Mouse (Mus musculus): Measurements from ENCODE around the gene Vsig10. TPM values are rescaled to one million over a fixed set of nuclear protein-coding genes. Genes with fewer than 3 reads are reported as not detected.

The Vsig10 gene
- polyA plus RNA-seq, 1 experiment from 2014 or later, result 7.4 TPM

GRCm38 (mm10) chr5:117282360-117282759 lies 36.5 kb upstream of the Vsig10 start:
- Histone ChIP-seq H3K4me3 (ENCODE audit: low read length) (no peak overlapping the region), H3K36me3 (ENCODE audit: control insufficient read depth, insufficient read depth, low read length) (peaks cover 41% of the 10 kb centered on the region), H3K4me2 (replicated peaks; ENCODE audit: low read depth, low read length) (no peak overlapping the region), H3K27ac (ENCODE audit: low read depth, low read length) (no peak overlapping the region), H3K4me1 (ENCODE audit: control insufficient read depth, insufficient read depth, low read length) (peaks cover 22% of the 10 kb centered on the region), H3K27me3 (ENCODE audit: control insufficient read depth, insufficient read depth, low read length) (no peaks in the 10 kb centered on the region), H3K9ac (ENCODE audit: low read depth, low read length) (no peak overlapping the region), H3K9me3 (ENCODE audit: control insufficient read depth, low read length) (no peaks in the 10 kb centered on the region)
- 91% methylated on average over 8 of the region's 8 CpGs for WGBS
- no peak for ATAC-seq (ENCODE audit: low FRiP score, low TSS enrichment)

- H3K4me2 ChIP-seq (replicated peaks; ENCODE audit: low read depth, low read length), result no peak overlapping the region
- WGBS, result 86% methylated on average over 9 of the region's 9 CpGs
- H3K27me3 ChIP-seq (ENCODE audit: control insufficient read depth, insufficient read depth, low read length), result no peaks in the 10 kb centered on the region
- peaks cover 41% of the 10 kb centered on the region for H3K36me3 ChIP-seq (ENCODE audit: control insufficient read depth, insufficient read depth, low read length)
- no peak overlapping the region for H3K4me3 ChIP-seq (ENCODE audit: low read length)
- no peak for ATAC-seq (ENCODE audit: low FRiP score, low TSS enrichment)
- no peak overlapping the region for H3K9ac ChIP-seq (ENCODE audit: low read depth, low read length)
- no peak overlapping the region for H3K27ac ChIP-seq (ENCODE audit: low read depth, low read length)
- H3K4me1 ChIP-seq (ENCODE audit: control insufficient read depth, insufficient read depth, low read length), result peaks cover 28% of the 10 kb centered on the region
- no peaks in the 10 kb centered on the region for H3K9me3 ChIP-seq (ENCODE audit: control insufficient read depth, low read length)
These were observed 34.9 kb upstream of the Vsig10 start for GRCm38 (mm10) chr5:117284029-117284428.

GRCm38 (mm10) chr5:117284682-117285081 lies 34.2 kb upstream of the Vsig10 start:
- Histone ChIP-seq H3K4me1 (ENCODE audit: control insufficient read depth, insufficient read depth, low read length) (peaks cover 28% of the 10 kb centered on the region), H3K9ac (ENCODE audit: low read depth, low read length) (no peak overlapping the region), H3K27ac (ENCODE audit: low read depth, low read length) (no peak overlapping the region), H3K4me3 (ENCODE audit: low read length) (no peak overlapping the region), H3K27me3 (ENCODE audit: control insufficient read depth, insufficient read depth, low read length) (no peaks in the 10 kb centered on the region), H3K4me2 (replicated peaks; ENCODE audit: low read depth, low read length) (no peak overlapping the region), H3K9me3 (ENCODE audit: control insufficient read depth, low read length) (no peaks in the 10 kb centered on the region), H3K36me3 (ENCODE audit: control insufficient read depth, insufficient read depth, low read length) (peaks cover 41% of the 10 kb centered on the region)
- 70% methylated on average over 7 of the region's 7 CpGs for WGBS
- no peak for ATAC-seq (ENCODE audit: low FRiP score, low TSS enrichment)

GRCm38 (mm10) chr5:117285266-117285665 lies 33.6 kb upstream of the Vsig10 start:
- no peak overlapping the region for H3K4me2 ChIP-seq (replicated peaks; ENCODE audit: low read depth, low read length)
- no peak overlapping the region for H3K9ac ChIP-seq (ENCODE audit: low read depth, low read length)
- H3K27me3 ChIP-seq (ENCODE audit: control insufficient read depth, insufficient read depth, low read length), result no peaks in the 10 kb centered on the region
- peaks cover 28% of the 10 kb centered on the region for H3K4me1 ChIP-seq (ENCODE audit: control insufficient read depth, insufficient read depth, low read length)
- 75% methylated on average over 4 of the region's 4 CpGs for WGBS
- ATAC-seq (ENCODE audit: low FRiP score, low TSS enrichment), result no peak
- no peak overlapping the region for H3K27ac ChIP-seq (ENCODE audit: low read depth, low read length)
- H3K9me3 ChIP-seq (ENCODE audit: control insufficient read depth, low read length), result no peaks in the 10 kb centered on the region
- H3K4me3 ChIP-seq (ENCODE audit: low read length), result no peak overlapping the region
- H3K36me3 ChIP-seq (ENCODE audit: control insufficient read depth, insufficient read depth, low read length), result peaks cover 41% of the 10 kb centered on the region

- peak overlapping the region; percentile 48 for H3K4me3 ChIP-seq (ENCODE audit: low read length)
- peak overlapping the region; percentile 77 for H3K4me2 ChIP-seq (replicated peaks; ENCODE audit: low read depth, low read length)
- H3K27ac ChIP-seq (ENCODE audit: low read depth, low read length), result no peak overlapping the region
- WGBS, result 46% methylated on average over 3 of the region's 3 CpGs
- no peak for ATAC-seq (ENCODE audit: low FRiP score, low TSS enrichment)
- peak overlapping the region; percentile 82; the same call in 1 of the 2 replicates for H3K9ac ChIP-seq (ENCODE audit: low read depth, low read length)
- H3K9me3 ChIP-seq (ENCODE audit: control insufficient read depth, low read length), result no peaks in the 10 kb centered on the region
- H3K27me3 ChIP-seq (ENCODE audit: control insufficient read depth, insufficient read depth, low read length), result no peaks in the 10 kb centered on the region
- peaks cover 28% of the 10 kb centered on the region for H3K4me1 ChIP-seq (ENCODE audit: control insufficient read depth, insufficient read depth, low read length)
- peaks cover 34% of the 10 kb centered on the region for H3K36me3 ChIP-seq (ENCODE audit: control insufficient read depth, insufficient read depth, low read length)
These were observed 32.6 kb upstream of the Vsig10 start for GRCm38 (mm10) chr5:117286286-117286685.

GRCm38 (mm10) chr5:117286831-117287822 lies 31.8 kb upstream of the Vsig10 start, which contains the start of gene Pebp1:
TSS of gene Pebp1 (minus strand) at chr5:117287625.
- peak; percentile 97 for ATAC-seq (ENCODE audit: low FRiP score, low TSS enrichment)
- Histone ChIP-seq H3K27me3 (ENCODE audit: control insufficient read depth, insufficient read depth, low read length) (no peaks in the 10 kb centered on the region), H3K9ac (ENCODE audit: low read depth, low read length) (peak within 1 kb of the TSS; percentile 82), H3K4me1 (ENCODE audit: control insufficient read depth, insufficient read depth, low read length) (peaks cover 28% of the 10 kb centered on the region), H3K9me3 (ENCODE audit: control insufficient read depth, low read length) (no peaks in the 10 kb centered on the region), H3K4me2 (replicated peaks; ENCODE audit: low read depth, low read length) (peak within 1 kb of the TSS; percentile 77), H3K36me3 (ENCODE audit: control insufficient read depth, insufficient read depth, low read length) (peaks cover 27% of the 10 kb centered on the region), H3K27ac (ENCODE audit: low read depth, low read length) (0 out of 2 replicates have a peak within 1 kb of the TSS, but pooled peaks have one; percentile 30), H3K4me3 (ENCODE audit: low read length) (peak within 1 kb of the TSS; percentile 48)
- under 1% methylated on average over 69 of the region's 77 CpGs for WGBS

GRCm38 (mm10) chr5:117289646-117290045 lies 29.2 kb upstream of the Vsig10 start:
- no peak for ATAC-seq (ENCODE audit: low FRiP score, low TSS enrichment)
- H3K27me3 ChIP-seq (ENCODE audit: control insufficient read depth, insufficient read depth, low read length), result no peaks in the 10 kb centered on the region
- H3K27ac ChIP-seq (ENCODE audit: low read depth, low read length), result no peak overlapping the region
- peaks cover 9% of the 10 kb centered on the region for H3K36me3 ChIP-seq (ENCODE audit: control insufficient read depth, insufficient read depth, low read length)
- no peaks in the 10 kb centered on the region for H3K9me3 ChIP-seq (ENCODE audit: control insufficient read depth, low read length)
- no peak overlapping the region for H3K4me2 ChIP-seq (replicated peaks; ENCODE audit: low read depth, low read length)
- H3K9ac ChIP-seq (ENCODE audit: low read depth, low read length), result no peak overlapping the region
- H3K4me3 ChIP-seq (ENCODE audit: low read length), result no peak overlapping the region
- peaks cover 24% of the 10 kb centered on the region for H3K4me1 ChIP-seq (ENCODE audit: control insufficient read depth, insufficient read depth, low read length)

GRCm38 (mm10) chr5:117290081-117290480 lies 28.8 kb upstream of the Vsig10 start:
- H3K9me3 ChIP-seq (ENCODE audit: control insufficient read depth, low read length), result no peaks in the 10 kb centered on the region
- 93% methylated on average over 2 of the region's 2 CpGs for WGBS
- H3K27ac ChIP-seq (ENCODE audit: low read depth, low read length), result no peak overlapping the region
- H3K9ac ChIP-seq (ENCODE audit: low read depth, low read length), result no peak overlapping the region
- H3K4me2 ChIP-seq (replicated peaks; ENCODE audit: low read depth, low read length), result no peak overlapping the region
- no peaks in the 10 kb centered on the region for H3K27me3 ChIP-seq (ENCODE audit: control insufficient read depth, insufficient read depth, low read length)
- H3K4me3 ChIP-seq (ENCODE audit: low read length), result no peak overlapping the region
- H3K4me1 ChIP-seq (ENCODE audit: control insufficient read depth, insufficient read depth, low read length), result peaks cover 22% of the 10 kb centered on the region
- peaks cover 4% of the 10 kb centered on the region for H3K36me3 ChIP-seq (ENCODE audit: control insufficient read depth, insufficient read depth, low read length)
- ATAC-seq (ENCODE audit: low FRiP score, low TSS enrichment), result no peak

- no peak overlapping the region for H3K27ac ChIP-seq (ENCODE audit: low read depth, low read length)
- H3K4me2 ChIP-seq (replicated peaks; ENCODE audit: low read depth, low read length), result no peak overlapping the region
- no peak overlapping the region for H3K9ac ChIP-seq (ENCODE audit: low read depth, low read length)
- H3K36me3 ChIP-seq (ENCODE audit: control insufficient read depth, insufficient read depth, low read length), result no peaks in the 10 kb centered on the region
- H3K27me3 ChIP-seq (ENCODE audit: control insufficient read depth, insufficient read depth, low read length), result no peaks in the 10 kb centered on the region
- peaks cover 9% of the 10 kb centered on the region for H3K4me1 ChIP-seq (ENCODE audit: control insufficient read depth, insufficient read depth, low read length)
- H3K9me3 ChIP-seq (ENCODE audit: control insufficient read depth, low read length), result no peaks in the 10 kb centered on the region
- 90% methylated on average over 3 of the region's 3 CpGs for WGBS
- no peak overlapping the region for H3K4me3 ChIP-seq (ENCODE audit: low read length)
- no peak for ATAC-seq (ENCODE audit: low FRiP score, low TSS enrichment)
These were observed 27.6 kb upstream of the Vsig10 start for GRCm38 (mm10) chr5:117291312-117291711.

Measured in kidney, embryonic 14.5 days (tissue).